Mouse (Mus musculus) C2C12 (cell line): Measurements from ENCODE around the gene Col4a2. TPM values are rescaled to one million over a fixed set of nuclear protein-coding genes. Genes with fewer than 3 reads are reported as not detected.

ENCODE experiments used
- H3K27me3 ChIP-seq: one replicate; pipeline ENCODE4 v1.6.1; 2011; ENCODE audit not compliant: control insufficient read depth, insufficient read depth, insufficient read length
- H3K36me3 ChIP-seq: one replicate; pipeline ENCODE4 v1.6.1; 2011; ENCODE audit not compliant: control insufficient read depth, insufficient read depth
- H3K4me3 ChIP-seq: one replicate; pipeline ENCODE4 v1.5.1; 2011; ENCODE audit warnings: mild to moderate bottlenecking, control low read depth; ENCODE audit not compliant: poor library complexity, insufficient read depth, severe bottlenecking
- H3K79me2 ChIP-seq: one replicate; pipeline ENCODE4 v1.6.1; 2011; ENCODE audit not compliant: control insufficient read depth, insufficient read depth
- H3K79me3 ChIP-seq: one replicate; pipeline ENCODE4 v1.6.1; 2011; ENCODE audit warnings: low read depth, control low read depth
- H3ac ChIP-seq: one replicate; pipeline ENCODE3; 2011; ENCODE audit warnings: low read depth; ENCODE audit not compliant: control insufficient read depth, insufficient read length
- CEBPB ChIP-seq: IDR thresholded peaks from one replicate; pipeline ENCODE4 v1.6.1; 2011; ENCODE audit warnings: low read depth, mild to moderate bottlenecking, control low read depth, moderate library complexity
- CTCF ChIP-seq: IDR thresholded peaks from one replicate; pipeline ENCODE4 v1.5.1; 2011; ENCODE audit not compliant: control insufficient read depth, insufficient read depth, insufficient read length
- FOSL1 ChIP-seq: IDR thresholded peaks from one replicate; pipeline ENCODE4 v1.8.0; 2011; ENCODE audit warnings: mild to moderate bottlenecking, low read length; ENCODE audit not compliant: poor library complexity, insufficient read depth, severe bottlenecking
- MAX ChIP-seq: IDR thresholded peaks from one replicate; pipeline ENCODE4 v1.6.1; 2011; ENCODE audit warnings: mild to moderate bottlenecking, control low read depth
- MYOD1 ChIP-seq: IDR thresholded peaks from one replicate; pipeline ENCODE4 v1.6.1; 2011; ENCODE audit warnings: low read depth; ENCODE audit not compliant: control insufficient read depth, insufficient read length
- MYOG ChIP-seq: IDR thresholded peaks from one replicate; pipeline ENCODE4 v1.6.1; 2011; ENCODE audit not compliant: control insufficient read depth, insufficient read length; ENCODE audit errors: extremely low read depth
- USF1 ChIP-seq: IDR thresholded peaks from one replicate; pipeline ENCODE4 v1.6.1; 2011; ENCODE audit warnings: low read depth, mild to moderate bottlenecking, control low read depth, moderate library complexity
- polyA plus RNA-seq: library from polyadenylated mRNA; unstranded; fragments of >200 nt; fragmentation: generic; extraction: Trizol; gene quantifications from one replicate; pipeline ENCODE4 v1.2.1, GENCODE M21; 2012; ENCODE audit warnings: missing spikeins

Col4a2 gene
- polyA plus RNA-seq, 1 experiment, result 68.8 TPM

DNA sequence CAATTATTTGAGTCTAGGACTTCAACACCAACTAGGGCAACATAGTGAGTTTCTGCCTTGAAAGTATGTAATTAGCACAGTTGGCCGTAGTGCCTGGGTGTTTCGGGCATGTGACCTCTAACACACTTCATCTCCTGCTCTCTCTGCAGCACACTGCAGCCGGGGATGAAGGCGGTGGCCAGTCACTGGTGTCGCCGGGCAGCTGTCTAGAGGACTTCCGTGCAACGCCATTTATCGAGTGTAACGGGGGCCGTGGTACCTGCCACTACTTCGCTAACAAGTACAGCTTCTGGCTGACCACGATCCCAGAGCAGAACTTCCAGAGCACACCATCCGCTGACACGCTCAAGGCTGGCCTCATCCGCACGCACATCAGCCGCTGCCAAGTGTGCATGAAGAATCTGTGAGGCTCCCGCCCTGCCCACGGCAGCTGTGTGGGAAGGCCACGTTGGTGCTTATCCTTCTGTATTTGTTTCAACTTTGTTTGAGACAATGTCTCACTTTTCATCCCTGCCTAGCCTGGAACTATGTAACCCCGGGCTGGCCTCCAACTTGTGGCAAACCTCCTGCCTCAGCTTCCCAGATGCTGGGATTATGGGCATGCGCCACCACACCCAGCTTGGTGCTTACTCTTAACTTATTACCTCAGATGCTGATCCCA lies 135.4 kb downstream of the Col4a2 start:
- Histone ChIP-seq H3ac (no peak overlapping the region), H3K79me2 (no peaks in the 10 kb centered on the region), H3K4me3 (no peak overlapping the region), H3K27me3 (no peaks in the 10 kb centered on the region), H3K36me3 (peaks cover 14% of the 10 kb centered on the region), H3K79me3 (no peaks in the 10 kb centered on the region)
- TF ChIP-seq MAX (no peak), CEBPB (no peak), MYOD1 (no peak), FOSL1 (no peak), CTCF (no peak), USF1 (no peak), MYOG (no peak)

DNA sequence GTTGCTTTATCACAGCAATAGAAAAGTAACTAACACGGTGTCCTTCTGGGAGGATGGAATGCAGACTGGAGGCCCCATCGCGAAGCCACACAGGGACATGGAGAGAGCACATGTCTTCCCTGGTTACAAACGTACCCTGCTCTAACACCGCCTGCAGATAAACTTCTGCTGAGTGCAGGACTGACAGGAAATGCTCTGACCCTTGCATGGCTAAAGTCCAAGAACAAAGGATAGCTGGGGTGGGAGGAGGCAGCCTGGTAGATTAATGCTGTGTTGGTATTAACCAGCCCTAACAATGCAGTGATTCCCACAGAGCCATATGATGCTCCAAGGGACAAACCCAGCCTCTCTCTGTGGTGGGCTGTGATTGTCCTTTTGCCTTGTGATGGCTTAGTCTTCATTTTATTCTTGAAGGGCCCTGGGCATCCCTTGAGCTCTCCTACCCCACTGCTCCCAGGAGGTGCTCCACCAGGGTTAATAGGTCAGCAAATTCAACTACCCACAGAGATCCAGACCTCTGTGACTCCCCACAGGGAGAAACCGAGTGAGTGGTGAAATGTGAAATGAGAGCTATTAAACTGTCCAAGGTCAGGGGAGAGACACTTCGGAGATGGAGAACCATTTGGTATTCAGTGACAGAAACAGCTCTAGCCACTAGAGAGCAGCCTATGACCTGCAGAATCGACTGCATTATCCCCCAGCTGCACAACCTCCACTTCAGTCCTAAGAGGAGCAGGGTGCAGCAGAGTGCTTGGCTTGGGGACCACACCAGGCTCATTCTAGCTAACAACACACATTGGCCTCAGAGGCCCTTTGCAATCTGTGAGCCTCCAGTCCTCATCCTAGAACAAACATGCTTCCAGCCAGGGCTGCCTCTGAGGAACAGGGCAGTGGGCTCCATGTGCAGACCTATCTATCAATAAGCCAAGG lies 137.8 kb downstream of the Col4a2 start:
- Histone ChIP-seq H3K36me3 (peaks cover 11% of the 10 kb centered on the region), H3ac (no peak overlapping the region), H3K79me2 (no peaks in the 10 kb centered on the region), H3K4me3 (no peak overlapping the region), H3K27me3 (no peaks in the 10 kb centered on the region), H3K79me3 (no peaks in the 10 kb centered on the region)
- TF ChIP-seq USF1 (no peak), CTCF (peak; percentile 52), MYOD1 (no peak), CEBPB (no peak), FOSL1 (no peak)

DNA sequence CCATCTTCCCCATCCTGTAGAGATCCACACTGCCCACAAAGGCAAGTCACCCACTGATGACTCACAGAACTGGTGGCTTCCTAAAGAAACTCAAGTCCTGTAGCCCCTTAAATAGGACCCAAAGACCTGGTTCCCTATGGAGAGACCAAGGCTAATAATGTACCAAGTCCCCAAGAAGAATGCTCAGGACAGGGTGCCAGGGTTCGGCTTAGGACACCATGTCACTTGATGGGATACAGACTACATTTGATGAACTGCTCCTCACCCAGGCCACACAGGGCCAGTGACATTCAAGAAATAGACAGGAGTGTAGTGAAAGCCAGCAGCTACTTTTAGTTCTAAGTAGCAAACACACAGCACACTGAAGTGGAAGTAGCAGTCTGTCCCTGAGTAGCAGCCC lies 139.5 kb downstream of the Col4a2 start:
- Histone ChIP-seq H3K27me3 (no peaks in the 10 kb centered on the region), H3K79me3 (no peaks in the 10 kb centered on the region), H3K36me3 (peaks cover 3% of the 10 kb centered on the region), H3ac (no peak overlapping the region), H3K4me3 (no peak overlapping the region), H3K79me2 (no peaks in the 10 kb centered on the region)
- no peak for TF ChIP-seq FOSL1
- no peak for TF ChIP-seq MAX
- no peak for TF ChIP-seq CEBPB
- no peak for TF ChIP-seq MYOD1
- no peak for TF ChIP-seq CTCF
- no peak for TF ChIP-seq USF1
- no peak for TF ChIP-seq MYOG

DNA sequence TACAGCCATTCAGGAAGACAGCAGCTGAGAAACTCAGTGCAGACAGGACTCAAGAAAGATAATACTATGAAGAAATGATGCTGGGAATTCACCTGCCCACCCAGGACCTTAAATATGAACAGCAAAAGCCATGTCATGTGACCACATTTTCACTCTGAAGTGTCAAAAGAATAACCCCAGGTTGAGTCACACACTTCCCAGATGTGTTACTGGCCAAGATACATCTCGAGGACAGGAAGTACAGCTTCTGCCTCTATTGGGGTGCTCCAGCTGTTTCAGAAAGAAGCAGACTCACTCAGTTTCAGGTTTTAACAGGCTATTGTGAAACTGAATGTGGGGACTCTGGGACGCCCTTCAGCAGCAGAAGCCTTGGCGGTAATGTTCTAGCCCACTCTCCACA lies 140.0 kb downstream of the Col4a2 start:
- Histone ChIP-seq H3K79me3 (no peaks in the 10 kb centered on the region), H3K4me3 (no peak overlapping the region), H3K36me3 (peaks cover 3% of the 10 kb centered on the region), H3K79me2 (no peaks in the 10 kb centered on the region), H3ac (no peak overlapping the region), H3K27me3 (no peaks in the 10 kb centered on the region)
- peak; percentile 11 for TF ChIP-seq MYOD1
- peak; percentile 78 for TF ChIP-seq USF1
- TF ChIP-seq MYOG, result no peak

GRCm38 (mm10) chr8:11452974-11453373 lies 140.4 kb downstream of the Col4a2 start:
- Histone ChIP-seq H3K4me3 (no peak overlapping the region), H3ac (no peak overlapping the region), H3K79me3 (no peaks in the 10 kb centered on the region), H3K27me3 (no peaks in the 10 kb centered on the region), H3K79me2 (no peaks in the 10 kb centered on the region), H3K36me3 (peaks cover 3% of the 10 kb centered on the region)
- TF ChIP-seq MYOD1 (peak; percentile 31), USF1 (no peak), MYOG (no peak)

- Histone ChIP-seq H3K27me3 (no peaks in the 10 kb centered on the region), H3K4me3 (no peak overlapping the region), H3ac (no peak overlapping the region), H3K36me3 (no peaks in the 10 kb centered on the region), H3K79me3 (no peaks in the 10 kb centered on the region), H3K79me2 (no peaks in the 10 kb centered on the region)
- TF ChIP-seq CTCF (no peak), MAX (no peak), MYOG (no peak), USF1 (no peak), FOSL1 (no peak), CEBPB (no peak), MYOD1 (no peak)
Observed at GRCm38 (mm10) chr8:11454228-11454627, 141.6 kb downstream of the Col4a2 start.
